Mouse (Mus musculus) embryo, embryonic 10 days (tissue): ENCODE results near the gene Fthl17f.
"Not testable (repeated sequence)": the region's sequence is repeated elsewhere in the genome, so short reads cannot be mapped to it uniquely, and the experiment has no call there.

ENCODE experiments used
- DNase-seq: peaks from one replicate; pipeline ENCODE4 v3.0.0-alpha.2; 2015; ENCODE audit warnings: low spot score

The Fthl17f gene

GRCm38 (mm10) chrX:9062715-9063114, at the start of gene Fthl17f:
Fthl17f (plus strand) TSS chrX:9063015.
- not testable (repeated sequence) for DNase-seq

GRCm38 (mm10) chrX:9016079-9016478, 46.7 kb upstream of the Fthl17f start:
- no peak for DNase-seq

GRCm38 (mm10) chrX:9019481-9019880, 43.3 kb upstream of the Fthl17f start:
- DNase-seq, result no peak

DNA sequence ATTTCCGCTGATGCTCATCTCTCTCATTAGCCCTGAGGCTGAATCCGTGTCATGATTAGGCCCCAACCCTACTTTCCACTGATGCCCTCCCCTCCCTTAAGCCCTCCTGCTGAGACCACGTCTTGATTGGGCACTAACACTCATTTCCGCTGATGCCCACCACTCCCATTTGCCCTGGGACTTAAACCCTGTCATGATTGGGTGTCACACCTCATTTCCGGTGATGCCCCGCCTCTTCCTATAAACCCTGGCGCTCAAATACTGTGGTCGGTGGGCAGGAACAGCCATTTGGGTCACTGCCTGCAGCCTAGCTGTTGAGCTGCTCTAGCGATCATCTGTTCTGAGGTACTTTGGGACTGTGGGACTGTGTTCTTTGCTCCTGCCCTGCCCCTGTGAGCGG, 29.6 kb upstream of the Fthl17f start, which contains the start of gene Fthl17e:
TSS of gene Fthl17e (plus strand) at position 301 of the 400 bp plus-strand sequence.
- not testable (repeated sequence) for DNase-seq

GRCm38 (mm10) chrX:9041611-9042010, 21.2 kb upstream of the Fthl17f start:
- DNase-seq, result not testable (repeated sequence)

GRCm38 (mm10) chrX:9060952-9061351, 1.9 kb upstream of the Fthl17f start:
- DNase-seq, result not testable (repeated sequence)

GRCm38 (mm10) chrX:9062101-9062500, 714 bp upstream of the Fthl17f start:
- DNase-seq, result no peak

DNA sequence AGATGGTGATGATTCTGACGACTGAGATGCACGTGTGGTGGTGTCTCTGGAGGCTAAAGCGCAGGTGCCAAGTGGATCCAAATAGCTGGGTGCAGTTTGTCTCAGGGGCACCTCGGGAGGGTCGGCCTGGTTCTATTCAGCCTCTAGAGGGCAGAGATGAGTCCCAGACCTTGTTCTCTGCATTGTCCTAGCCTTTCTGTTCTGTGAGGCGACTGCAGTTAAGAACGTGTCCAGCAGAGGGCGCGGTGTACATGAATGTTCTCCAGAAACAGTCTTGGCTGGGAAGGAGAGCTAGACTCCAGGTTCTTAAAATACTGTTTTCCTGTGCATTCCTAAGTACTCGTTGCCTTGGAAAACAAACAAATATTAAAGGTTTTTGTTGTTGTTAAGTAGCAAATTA, 14.9 kb downstream of the Fthl17f start:
- DNase-seq, result not testable (repeated sequence)

DNA sequence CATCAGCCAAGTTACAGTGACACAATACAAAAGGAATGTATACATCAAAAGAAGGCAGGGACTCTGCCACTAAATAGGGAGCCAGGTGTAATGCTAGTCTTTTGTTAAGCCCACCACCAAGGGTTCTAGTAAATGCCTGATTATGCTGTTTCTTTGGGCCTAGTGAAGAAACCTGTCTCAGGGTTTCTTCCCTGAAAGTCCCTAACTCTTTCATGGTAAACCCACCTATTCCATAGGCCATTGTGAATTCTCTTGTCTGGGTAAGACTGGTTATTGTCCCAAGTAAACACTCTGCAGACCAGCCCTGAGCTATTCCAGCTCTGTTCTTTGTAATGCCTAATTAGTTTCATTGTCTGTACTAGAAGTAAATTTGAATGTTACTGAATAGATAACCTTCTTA, 32.3 kb downstream of the Fthl17f start:
- not testable (repeated sequence) for DNase-seq

DNA sequence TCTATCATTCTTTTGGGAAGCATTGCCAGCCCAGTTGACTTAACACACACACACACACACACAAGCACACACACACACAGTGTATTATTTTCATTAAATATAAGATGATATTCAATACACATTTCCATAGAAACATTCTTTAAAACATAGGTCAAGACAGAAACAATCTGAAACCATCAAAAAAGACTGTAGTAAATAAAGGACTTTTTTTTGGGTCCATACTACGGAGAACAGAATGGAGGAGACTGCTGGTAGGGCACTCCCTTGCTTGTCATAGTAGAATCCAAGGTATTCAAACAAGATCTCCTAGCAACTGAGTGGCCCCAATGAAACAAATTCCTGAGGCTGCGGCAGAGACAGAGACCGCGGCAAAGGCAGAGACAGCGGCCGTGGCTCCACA, 41.4 kb downstream of the Fthl17f start, which contains the start of gene 4930402K13Rik:
TSS of gene 4930402K13Rik (plus strand) at position 301 of the 400 bp plus-strand sequence.
- DNase-seq, result no peak

- no peak for DNase-seq
Measured at GRCm38 (mm10) chrX:9110381-9110780, 47.6 kb downstream of the Fthl17f start.
